Mouse (Mus musculus): ENCODE results near the gene Slc7a1. TPM values are rescaled to one million over a fixed set of nuclear protein-coding genes. Genes with fewer than 3 reads are reported as not detected.

Slc7a1 gene
- total and polyA plus RNA-seq, 3 experiments = 20.5 to 78.3 (median 69.5) TPM

DNA sequence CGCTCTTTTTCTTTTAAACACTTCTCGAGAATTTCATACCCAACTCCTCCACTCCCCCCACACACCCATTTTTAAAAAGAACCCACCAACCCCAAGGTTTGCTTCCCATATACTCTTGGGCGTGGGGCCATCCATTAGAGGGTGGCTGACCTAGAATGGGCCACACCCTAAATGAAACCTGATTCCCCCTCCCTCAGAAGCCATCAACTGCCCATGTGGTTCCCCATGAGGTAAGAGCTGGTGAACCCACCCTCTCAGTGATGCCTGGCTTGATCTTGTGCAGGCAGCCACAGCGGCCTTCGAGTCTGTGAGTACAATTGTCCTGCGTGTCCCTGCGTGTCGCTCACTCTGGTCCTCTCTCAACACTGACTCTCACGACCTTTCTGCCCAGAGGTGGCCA, 33.2 kb downstream of the Slc7a1 start:
- TF ChIP-seq NRF1 (IDR thresholded peaks at IDR 0.05; ENCODE audit: low read depth, low read length) (no peak), JUND (conservative IDR thresholded peaks at IDR 0.05; ENCODE audit: low read depth, low read length) (no peak), SMC3 (IDR thresholded peaks at IDR 0.05; ENCODE audit: low read depth, low read length) (no peak), MAFK (IDR thresholded peaks at IDR 0.05; ENCODE audit: insufficient replicate concordance, low read length) (no peak), CTCF (conservative IDR thresholded peaks at IDR 0.05 in 1 of 2, IDR thresholded peaks at IDR 0.05 in 1 of 2; ENCODE audit: low read depth in 2 of 2, low read length in 2 of 2) (no peak), ZC3H11A (IDR thresholded peaks at IDR 0.05; ENCODE audit: low read depth, low read length) (no peak), BHLHE40 (IDR thresholded peaks at IDR 0.05; ENCODE audit: low read depth, low read length) (no peak), UBTF (IDR thresholded peaks at IDR 0.05; ENCODE audit: low read depth, low read length) (no peak), USF1 (IDR thresholded peaks at IDR 0.05; ENCODE audit: low read depth, low read length) (no peak), RCOR1 (conservative IDR thresholded peaks at IDR 0.05; ENCODE audit: low read depth, low read length) (no peak), MAZ (IDR thresholded peaks at IDR 0.05; ENCODE audit: low read depth, low read length) (no peak), EP300 (IDR thresholded peaks at IDR 0.05; ENCODE audit: low read length) (no peak), TCF12 (IDR thresholded peaks at IDR 0.05; ENCODE audit: low read depth, low read length) (no peak)
- dilution Hi-C loops (cut with MboI; ENCODE audit: extremely low pct_ligation_motif_present, extremely low pct_unique_long_range_greater_than_20kb, low sequenced_read_pairs) (no loop called here), in situ Hi-C loops (cut with MboI; ENCODE audit: low pct_ligation_motif_present, low pct_unique_long_range_greater_than_20kb, low sequenced_read_pairs) (no loop called here)
- H3K79me2 ChIP-seq (replicated peaks; ENCODE audit: control insufficient read depth, extremely low read depth, insufficient read depth, poor library complexity, severe bottlenecking) = peaks cover 91% of the 10 kb centered on the region
- peaks cover 70 to 95% of the 10 kb centered on the region in 2 experiments for H3K36me3 ChIP-seq (replicated peaks in 1 of 2; ENCODE audit: control insufficient read depth in 1 of 2, insufficient read depth in 1 of 2, low read length in 1 of 2)
- no peak overlapping the region for H3K4me2 ChIP-seq (ENCODE audit: insufficient read depth, low read depth, poor library complexity, severe bottlenecking)
- H3K9ac ChIP-seq (ENCODE audit: insufficient read depth, low read depth) = no peak overlapping the region
- DNase-seq (ENCODE audit: extremely low read depth) = no peak
- H3K4me1 ChIP-seq (ENCODE audit: control insufficient read depth in 1 of 2, insufficient read depth in 2 of 2) = peaks cover 9 to 52% of the 10 kb centered on the region in 2 experiments
- peaks cover 24% of the 10 kb centered on the region for H3K9me3 ChIP-seq (replicated peaks; ENCODE audit: low read length)
- no peak overlapping the region for H3K4me3 ChIP-seq (replicated peaks in 1 of 3; ENCODE audit: low read depth in 2 of 3, low read length in 2 of 3, poor library complexity in 1 of 3)
- no peaks in the 10 kb centered on the region for H3K27me3 ChIP-seq (replicated peaks)
- no peak overlapping the region for H3K27ac ChIP-seq (ENCODE audit: insufficient read depth, low read depth)

DNA sequence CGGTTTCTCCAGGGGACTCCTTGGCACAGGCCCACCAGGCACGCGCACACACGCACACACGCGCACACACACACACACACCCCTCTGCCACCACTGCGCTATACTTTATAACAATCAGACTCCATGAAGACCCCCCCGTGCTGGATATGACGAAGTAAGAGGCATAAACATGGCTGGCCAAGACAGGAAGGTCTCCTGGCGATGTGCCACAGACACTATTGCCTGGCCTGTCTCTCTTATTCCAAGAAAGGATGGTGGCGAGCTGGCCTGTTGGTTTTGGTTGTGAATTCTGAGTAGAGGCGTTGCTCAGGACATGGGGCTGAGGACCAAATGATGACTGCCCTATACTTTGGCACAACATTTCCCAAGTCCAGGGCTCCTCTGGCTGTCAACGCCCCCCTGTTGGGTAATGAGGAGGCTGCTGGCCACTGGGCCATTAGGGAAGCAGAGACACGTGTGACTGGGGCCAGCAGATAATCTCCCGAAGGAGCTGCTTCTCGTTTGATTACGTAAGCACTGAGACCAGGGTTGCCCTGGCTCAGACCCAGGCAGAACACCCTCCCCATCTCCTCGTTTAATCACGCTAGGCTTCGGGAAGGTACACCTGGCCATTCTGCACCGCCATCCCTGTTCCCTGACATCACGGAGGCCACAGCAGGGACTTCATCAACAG, 36.1 kb downstream of the Slc7a1 start:
- Histone ChIP-seq H3K4me3 (replicated peaks in 1 of 3; ENCODE audit: low read depth in 2 of 3, low read length in 2 of 3, poor library complexity in 1 of 3) (no peak overlapping the region), H3K9me3 (replicated peaks; ENCODE audit: low read length) (no peaks in the 10 kb centered on the region), H3K27me3 (replicated peaks) (no peaks in the 10 kb centered on the region), H3K27ac (ENCODE audit: insufficient read depth, low read depth) (no peak overlapping the region), H3K79me2 (replicated peaks; ENCODE audit: control insufficient read depth, extremely low read depth, insufficient read depth, poor library complexity, severe bottlenecking) (peaks cover 89% of the 10 kb centered on the region), H3K9ac (ENCODE audit: insufficient read depth, low read depth) (no peak overlapping the region), H3K36me3 (replicated peaks in 1 of 2; ENCODE audit: control insufficient read depth in 1 of 2, insufficient read depth in 1 of 2, low read length in 1 of 2) (peaks cover 69 to 93% of the 10 kb centered on the region in 2 experiments), H3K4me1 (ENCODE audit: control insufficient read depth in 1 of 2, insufficient read depth in 2 of 2) (peaks cover 15 to 63% of the 10 kb centered on the region in 2 experiments), H3K4me2 (ENCODE audit: insufficient read depth, low read depth, poor library complexity, severe bottlenecking) (no peak overlapping the region)
- dilution Hi-C loops (cut with MboI; ENCODE audit: extremely low pct_ligation_motif_present, extremely low pct_unique_long_range_greater_than_20kb, low sequenced_read_pairs) = no loop called here
- no peak for TF ChIP-seq USF1 (IDR thresholded peaks at IDR 0.05; ENCODE audit: low read depth, low read length)
- no peak for TF ChIP-seq ETS1 (conservative IDR thresholded peaks at IDR 0.05; ENCODE audit: low read depth, low read length)
- no peak for TF ChIP-seq EP300 (IDR thresholded peaks at IDR 0.05; ENCODE audit: low read length)
- no peak for TF ChIP-seq JUN (IDR thresholded peaks at IDR 0.05; ENCODE audit: insufficient read depth, low read depth, low read length)
- no peak for TF ChIP-seq IRF4 (IDR thresholded peaks at IDR 0.05; ENCODE audit: low read depth, low read length)
- no peak for TF ChIP-seq RCOR1 (conservative IDR thresholded peaks at IDR 0.05; ENCODE audit: low read depth, low read length)
- no peak for TF ChIP-seq RAD21 (IDR thresholded peaks at IDR 0.05; ENCODE audit: low read depth, low read length)
- TF ChIP-seq MAX (IDR thresholded peaks at IDR 0.05; ENCODE audit: low read length) = no peak
- TF ChIP-seq HCFC1 (IDR thresholded peaks at IDR 0.05; ENCODE audit: low read depth, low read length) = no peak
- no peak for TF ChIP-seq ELF1 (IDR thresholded peaks at IDR 0.05; ENCODE audit: low read depth, low read length)
- TF ChIP-seq KAT2A (IDR thresholded peaks at IDR 0.05; ENCODE audit: insufficient replicate concordance, low read length) = no peak
- no peak for TF ChIP-seq BHLHE40 (IDR thresholded peaks at IDR 0.05; ENCODE audit: low read depth, low read length)
- TF ChIP-seq ZKSCAN1 (IDR thresholded peaks at IDR 0.05; ENCODE audit: borderline replicate concordance, low read depth, low read length) = no peak
- TF ChIP-seq UBTF (IDR thresholded peaks at IDR 0.05; ENCODE audit: low read depth, low read length) = no peak
- no peak for TF ChIP-seq ZC3H11A (IDR thresholded peaks at IDR 0.05; ENCODE audit: low read depth, low read length)
- TF ChIP-seq MAFK (IDR thresholded peaks at IDR 0.05; ENCODE audit: insufficient replicate concordance, low read length) = no peak
- no peak for DNase-seq (ENCODE audit: extremely low read depth)
- in situ Hi-C loops (cut with MboI; ENCODE audit: low pct_ligation_motif_present, low pct_unique_long_range_greater_than_20kb, low sequenced_read_pairs) = no loop called here
